Mouse (Mus musculus): ENCODE results near the gene Ephx4. TPM values are rescaled to one million over a fixed set of nuclear protein-coding genes. Genes with fewer than 3 reads are reported as not detected.

Gene Ephx4
- total RNA-seq, 2 experiments from 2014 or later: 0.67 to 0.99 TPM

DNA sequence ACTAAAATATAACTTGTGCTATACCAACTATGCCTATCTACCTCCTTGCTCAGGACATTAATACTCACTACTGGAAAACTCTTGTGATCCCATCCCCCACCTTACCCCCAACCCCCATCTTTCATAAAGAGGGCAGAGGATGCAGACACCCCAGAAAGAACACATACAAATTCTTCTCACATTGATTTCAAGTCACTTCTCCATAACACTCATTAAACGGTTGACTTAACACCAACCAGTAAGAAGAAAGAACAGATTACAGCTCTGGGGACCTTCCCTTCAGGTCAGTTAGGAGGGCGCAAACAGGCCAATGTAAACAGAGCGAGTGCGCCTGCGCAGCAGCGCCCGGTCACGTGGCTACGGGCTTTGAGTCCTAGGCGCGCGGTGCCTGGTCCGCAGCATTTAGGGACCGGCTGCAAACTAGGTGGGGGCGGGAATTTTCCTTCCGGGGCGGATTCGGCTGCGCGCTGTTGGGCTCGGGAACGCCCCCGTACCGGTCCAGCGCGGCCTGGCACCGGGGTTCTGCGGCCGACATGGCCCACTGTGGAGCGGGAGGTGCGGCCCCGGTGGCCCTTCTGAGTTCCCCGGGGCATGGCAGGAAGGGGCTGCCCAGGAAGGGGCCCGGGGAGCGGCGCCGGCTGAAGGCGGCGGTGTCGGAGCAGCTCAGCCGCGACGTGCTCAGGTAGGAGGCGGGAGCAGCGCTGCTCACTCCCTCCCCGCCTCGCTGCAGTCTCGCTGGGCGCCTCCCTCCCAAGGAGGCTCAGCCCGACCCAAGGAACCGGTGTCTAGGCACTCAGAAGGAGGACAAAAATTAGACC is 35.1 kb downstream of the Ephx4 start, which contains the start of gene Btbd8:
Btbd8 (plus strand) TSS at position 534 of the 818 bp plus-strand sequence.
- peak within 1 kb of the TSS; percentile 97 for H3K27ac ChIP-seq
- peak within 1 kb of the TSS; percentile 95 for H3K4me3 ChIP-seq
- intact Hi-C loops (cut with DNase I): loop anchor here (10.0 kb wide), 1 partner anchor 157 kb away; the partner anchor contains the start of genes Glmn and Rpap2
- peak; percentile 97 for DNase-seq
- TF ChIP-seq CTCF (IDR thresholded peaks at IDR 0.05): no peak

DNA sequence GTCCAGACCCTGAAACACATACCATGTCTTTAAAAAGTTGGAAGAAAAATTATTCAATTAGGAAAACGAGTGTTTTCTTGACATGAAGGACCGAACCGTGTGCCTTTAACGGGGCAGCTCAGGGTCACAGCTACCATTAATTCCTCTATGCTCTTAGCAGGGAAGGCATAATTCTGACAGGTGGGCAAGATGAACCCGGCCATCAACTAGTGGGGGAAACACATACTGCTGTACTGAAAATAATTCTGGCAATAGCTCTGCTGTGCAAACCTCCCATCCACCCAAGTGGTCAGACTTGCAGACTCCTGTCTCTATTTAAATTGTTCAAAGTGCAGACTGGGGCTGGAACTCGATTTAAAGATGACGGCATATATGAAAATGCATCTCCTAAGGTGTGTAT is 35.8 kb downstream of the Ephx4 start:
- DNase-seq: no peak
- intact Hi-C loops (cut with DNase I): loop anchor here (10.0 kb wide), 1 partner anchor 156 kb away; the partner anchor contains the start of genes Glmn and Rpap2
- peak overlapping the region; percentile 97 for H3K27ac ChIP-seq
- no peak for TF ChIP-seq CTCF (IDR thresholded peaks at IDR 0.05)
- peak overlapping the region; percentile 95 for H3K4me3 ChIP-seq

DNA sequence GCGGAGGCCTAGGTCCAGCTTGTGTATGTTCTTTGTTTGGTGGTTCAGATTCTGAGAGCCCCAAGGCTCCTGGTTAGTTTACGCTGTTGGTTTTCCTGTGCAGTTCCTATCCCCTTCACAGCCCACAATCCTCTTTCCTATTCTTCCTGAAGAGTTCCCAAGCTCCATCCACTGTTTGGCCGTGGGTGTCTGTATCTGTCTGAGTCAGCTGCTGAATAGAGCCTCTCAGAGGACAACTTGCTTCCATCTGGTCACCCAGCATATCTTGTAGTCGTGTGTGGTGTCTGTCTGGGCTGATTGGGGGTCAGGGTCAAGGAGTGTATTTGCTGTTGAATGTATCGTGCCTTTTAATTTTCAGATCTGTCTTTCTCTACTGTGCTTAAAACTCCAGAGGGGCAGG is 39.3 kb downstream of the Ephx4 start:
- no peak overlapping the region for H3K27ac ChIP-seq
- DNase-seq: no peak
- no peak overlapping the region for H3K4me3 ChIP-seq
- intact Hi-C loops (cut with DNase I): no loop called here
- TF ChIP-seq CTCF (IDR thresholded peaks at IDR 0.05): no peak

DNA sequence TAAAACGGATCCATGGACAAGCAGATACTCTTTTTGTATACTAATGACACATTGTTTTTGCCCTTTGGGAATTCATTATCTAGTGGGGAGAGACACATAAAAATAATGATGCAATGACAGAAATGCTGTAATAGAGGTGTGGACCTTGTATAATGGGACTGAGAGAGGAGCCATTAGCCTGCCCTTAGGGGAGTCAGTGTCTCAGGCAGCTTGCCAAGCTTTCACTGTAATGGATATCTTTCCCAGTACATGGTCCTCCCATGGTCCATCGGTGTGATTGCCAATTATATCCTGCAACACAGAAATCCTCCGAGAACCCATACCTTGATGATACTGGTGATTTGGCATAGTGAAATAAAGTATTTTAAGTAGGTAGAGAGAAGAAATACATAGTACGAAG is 41.7 kb downstream of the Ephx4 start:
- peak; percentile 27 for DNase-seq
- no peak overlapping the region for H3K27ac ChIP-seq
- TF ChIP-seq CTCF (IDR thresholded peaks at IDR 0.05): no peak
- intact Hi-C loops (cut with DNase I): no loop called here
- H3K4me3 ChIP-seq: no peak overlapping the region

DNA sequence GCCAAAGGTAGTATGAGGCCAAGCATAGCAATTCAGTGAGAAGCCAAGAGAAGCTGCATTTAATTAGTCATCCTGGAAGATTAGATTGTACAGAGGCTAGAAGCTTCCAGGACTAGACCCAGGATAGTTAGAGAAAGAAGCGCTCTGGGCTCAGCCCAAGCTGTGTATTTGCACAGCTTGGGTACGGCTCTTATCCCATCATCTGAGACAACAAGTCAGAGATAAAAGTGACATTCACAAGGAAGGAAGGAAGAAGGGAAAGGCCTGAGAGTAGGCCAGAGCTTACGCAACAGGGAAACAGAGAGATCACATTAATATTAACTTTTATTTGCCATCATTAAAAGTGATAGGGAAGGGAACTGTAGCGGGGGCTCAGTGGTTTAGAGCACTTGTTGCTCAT is 45.4 kb downstream of the Ephx4 start:
- H3K27ac ChIP-seq: no peak overlapping the region
- intact Hi-C loops (cut with DNase I): no loop called here
- no peak overlapping the region for H3K4me3 ChIP-seq
- TF ChIP-seq CTCF (IDR thresholded peaks at IDR 0.05): no peak
- DNase-seq: no peak

DNA sequence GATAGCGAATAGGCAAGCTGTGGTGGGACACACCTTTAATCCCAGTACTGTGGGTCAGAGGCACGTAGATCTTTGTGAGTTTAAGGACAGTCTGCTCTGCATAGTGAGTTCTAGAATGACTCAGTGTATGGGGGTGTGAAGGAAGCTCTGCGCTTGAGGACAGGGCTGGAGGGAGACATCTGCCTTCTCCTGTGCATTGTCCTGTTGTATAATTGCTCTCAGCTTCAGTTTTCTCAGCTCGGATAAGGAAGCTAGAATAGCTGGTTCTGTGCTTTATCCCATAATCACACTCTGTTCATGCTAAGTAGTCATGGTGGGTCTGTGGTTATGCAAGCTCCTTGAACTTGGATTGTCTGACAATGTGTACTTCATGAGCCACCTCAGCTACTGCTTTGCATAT is 46.2 kb downstream of the Ephx4 start:
- TF ChIP-seq CTCF (IDR thresholded peaks at IDR 0.05): no peak
- no peak overlapping the region for H3K27ac ChIP-seq
- intact Hi-C loops (cut with DNase I): no loop called here

DNA sequence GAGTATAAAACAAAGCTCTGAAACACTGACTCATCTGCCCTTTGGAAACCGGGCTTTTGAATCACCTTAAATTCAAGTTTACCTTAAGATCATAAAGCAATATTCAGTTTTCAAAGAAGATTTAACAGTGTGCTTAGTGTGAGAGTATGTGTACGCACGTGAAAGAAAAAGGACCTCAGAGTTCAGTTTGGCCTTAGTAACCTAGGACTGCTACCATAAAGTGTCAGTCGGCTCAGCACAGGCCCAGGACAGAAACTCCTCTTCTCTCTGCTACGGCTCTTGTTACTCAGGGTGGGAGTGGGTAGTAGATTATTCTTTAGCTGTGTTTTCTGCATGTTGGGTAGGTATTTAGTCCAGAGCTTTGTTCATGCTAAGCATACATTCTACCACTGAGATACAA is 47.1 kb downstream of the Ephx4 start:
- TF ChIP-seq CTCF (IDR thresholded peaks at IDR 0.05): no peak
- no peak overlapping the region for H3K4me3 ChIP-seq
- no peak for DNase-seq
- no peak overlapping the region for H3K27ac ChIP-seq
- intact Hi-C loops (cut with DNase I): no loop called here

More for the DNA sequence above, 46.2 kb downstream of the Ephx4 start:
- H3K4me3 ChIP-seq: no peak overlapping the region
- DNase-seq: no peak

DNA sequence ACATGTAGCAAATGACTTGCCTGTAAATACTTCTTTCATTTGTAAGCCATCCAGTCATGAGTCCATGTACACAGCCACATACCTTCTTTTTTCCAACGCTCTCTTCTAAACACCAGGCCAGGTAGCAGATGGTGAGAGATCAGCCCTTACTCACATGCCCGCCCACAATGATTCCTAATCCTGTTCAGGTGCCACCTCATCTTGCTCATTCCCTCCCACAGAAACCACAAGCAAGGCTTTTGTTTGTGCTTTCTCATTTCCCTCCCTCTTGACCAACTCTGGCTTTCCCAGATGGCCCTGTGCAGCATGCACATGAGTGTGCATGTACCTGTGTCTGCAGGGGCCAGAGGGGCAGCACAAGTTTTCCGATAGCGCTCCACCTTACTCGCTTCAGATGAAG is 47.8 kb downstream of the Ephx4 start:
- no peak overlapping the region for H3K27ac ChIP-seq
- intact Hi-C loops (cut with DNase I): no loop called here
- DNase-seq: no peak
- no peak for TF ChIP-seq CTCF (IDR thresholded peaks at IDR 0.05)
- H3K4me3 ChIP-seq: no peak overlapping the region

DNA sequence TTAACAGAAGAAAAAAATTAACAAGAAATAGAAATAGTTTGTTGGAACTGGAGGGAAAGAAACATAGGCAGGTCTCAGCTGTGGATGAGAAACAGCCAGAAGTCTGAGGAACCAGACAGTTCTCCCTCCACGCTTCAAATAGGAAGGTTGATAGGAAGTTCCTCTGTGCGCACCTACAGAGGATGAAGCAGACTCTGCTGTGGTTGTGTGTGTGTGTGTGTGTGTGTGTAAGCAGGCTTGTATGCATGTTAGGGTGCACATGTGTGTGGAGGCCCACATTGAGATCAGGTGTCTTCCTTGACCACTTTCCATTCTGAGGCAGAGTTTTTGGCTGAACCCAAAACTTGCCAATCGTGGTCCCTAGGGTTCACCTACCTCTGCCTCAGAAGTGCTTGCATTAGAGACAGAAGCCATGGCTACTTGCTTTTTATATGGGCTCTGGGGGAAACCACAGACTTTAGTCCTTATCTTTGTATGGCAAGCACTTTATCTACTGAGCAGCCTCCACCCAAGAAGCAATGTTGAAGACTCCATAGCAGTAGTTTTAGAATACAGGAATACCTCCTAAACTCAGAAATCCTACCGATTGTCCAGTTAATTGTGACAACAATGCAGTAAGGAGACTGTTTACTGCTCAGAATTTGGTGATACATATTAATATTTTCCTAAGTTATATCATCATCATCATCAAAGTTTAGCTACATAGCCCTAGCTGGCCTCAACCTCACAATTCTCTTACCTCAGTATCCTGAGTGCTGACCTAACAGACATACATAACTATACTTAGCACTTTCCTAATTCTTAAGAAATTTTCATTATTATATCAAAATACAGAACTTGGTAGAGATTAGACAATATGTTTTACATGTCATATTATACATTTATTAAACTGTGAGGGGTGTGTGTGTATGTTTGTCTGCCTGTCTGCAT is 59.9 kb downstream of the Ephx4 start:
- intact Hi-C loops (cut with DNase I): no loop called here
- no peak overlapping the region for H3K27ac ChIP-seq
- no peak for DNase-seq
- no peak for TF ChIP-seq CTCF (IDR thresholded peaks at IDR 0.05)
- H3K4me3 ChIP-seq: no peak overlapping the region

DNA sequence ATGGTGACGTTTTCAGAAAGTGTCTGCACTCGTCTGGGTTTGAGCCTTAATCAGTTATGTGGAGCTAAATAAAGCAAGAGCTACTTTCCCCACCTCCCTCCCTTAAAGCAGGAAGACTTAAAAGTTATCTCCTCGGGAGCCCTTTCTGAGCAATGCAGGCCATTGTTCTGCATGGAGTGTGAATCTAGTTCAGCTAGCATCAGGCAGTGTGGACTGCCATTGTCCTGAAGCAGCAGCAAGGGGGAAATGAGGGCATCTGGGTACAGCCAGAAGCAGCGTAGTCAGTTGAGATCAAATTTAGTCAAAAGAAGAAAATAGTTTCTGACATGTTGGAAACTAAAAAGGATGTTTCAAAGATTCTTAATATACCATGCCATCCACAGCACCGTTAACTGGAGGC is 64.0 kb downstream of the Ephx4 start:
- intact Hi-C loops (cut with DNase I): no loop called here
- TF ChIP-seq CTCF (IDR thresholded peaks at IDR 0.05): no peak
- no peak overlapping the region for H3K27ac ChIP-seq
- no peak for DNase-seq
- no peak overlapping the region for H3K4me3 ChIP-seq

DNA sequence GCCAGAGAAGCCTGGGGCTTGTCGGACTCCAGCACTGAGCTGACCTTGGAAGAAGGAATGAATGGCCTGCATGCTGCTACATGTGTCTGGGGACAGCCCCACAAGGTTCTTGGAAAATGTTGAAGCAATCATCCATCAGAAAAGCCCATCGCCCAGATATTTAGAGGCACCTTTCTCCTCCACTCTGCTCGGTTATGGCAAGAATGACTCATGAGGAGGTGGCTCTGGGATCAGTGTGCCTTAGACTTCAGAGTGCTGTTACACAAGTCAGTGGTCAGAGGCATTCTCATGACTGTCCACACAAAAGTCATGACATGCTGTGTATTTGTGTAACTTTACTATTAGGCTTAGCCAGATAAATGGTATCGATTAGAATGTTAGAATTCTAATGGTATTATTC is 64.6 kb downstream of the Ephx4 start:
- intact Hi-C loops (cut with DNase I): no loop called here
- Histone ChIP-seq H3K4me3 (no peak overlapping the region), H3K27ac (no peak overlapping the region)
- TF ChIP-seq CTCF (IDR thresholded peaks at IDR 0.05): no peak
- DNase-seq: no peak

DNA sequence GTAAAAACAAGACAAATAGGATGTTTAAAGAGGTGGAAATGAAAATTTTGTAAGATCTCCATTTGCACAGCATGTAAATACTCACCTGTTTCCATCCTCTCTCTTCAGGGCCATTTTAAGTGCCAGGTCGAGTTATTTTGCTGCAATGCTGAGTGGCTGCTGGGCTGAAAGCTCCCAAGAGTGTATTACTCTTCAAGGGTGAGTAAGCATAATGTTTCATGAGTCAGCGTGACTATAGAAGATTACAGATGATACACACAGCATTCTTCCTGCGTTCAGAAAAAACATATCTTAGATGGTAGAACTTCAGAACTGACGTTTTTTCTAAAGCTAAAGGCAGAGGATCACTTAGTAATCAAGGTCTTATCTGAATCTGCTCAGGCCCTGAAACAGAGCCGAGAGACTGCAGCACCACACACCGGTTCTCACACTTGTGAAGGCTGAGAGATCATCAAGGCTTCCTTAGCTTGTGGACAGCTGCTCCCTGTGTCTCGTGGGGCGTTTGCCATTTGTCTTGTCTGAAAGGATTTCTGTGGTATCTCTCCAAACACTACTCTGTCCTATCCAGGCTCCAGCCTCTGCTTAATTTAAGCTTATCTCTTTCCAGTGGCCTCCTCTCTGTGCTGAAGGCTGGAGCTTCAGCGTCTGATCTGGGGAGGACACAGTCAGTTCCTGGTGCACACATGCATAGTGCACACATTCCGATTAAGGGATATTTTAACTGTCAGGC is 68.2 kb downstream of the Ephx4 start:
- DNase-seq: no peak
- intact Hi-C loops (cut with DNase I): no loop called here
- H3K27ac ChIP-seq: no peak overlapping the region
- no peak overlapping the region for H3K4me3 ChIP-seq
- TF ChIP-seq CTCF (IDR thresholded peaks at IDR 0.05): no peak

Other genes with a start within 250 kb of the Ephx4 start
- gene Tgfbr3, start 113.1 kb upstream of the Ephx4 start, total RNA-seq (2021): 10 to 100 TPM; 20.5 to 22.9 TPM
- gene Brdt, start 71.6 kb upstream of the Ephx4 start, total RNA-seq (2021): 1 to 10 TPM; 2.1 to 2.3 TPM
- gene Lpcat2b, start 28.8 kb downstream of the Ephx4 start, total RNA-seq (2021): not detected
- gene Btbd8, start 35.3 kb downstream of the Ephx4 start, total RNA-seq (2021): 1 to 10 TPM; 5.5 to 8.5 TPM
- gene Gm42669, start 104.9 kb downstream of the Ephx4 start, total RNA-seq (2021): under 1 TPM in 1 of 2 experiments, not detected in 1; 0.08 TPM
- gene 1700028K03Rik, start 132.0 kb downstream of the Ephx4 start, total RNA-seq (2021): under 1 TPM in 1 of 2 experiments, not detected in 1; 0.11 TPM
- 10 to 100 TPM; 13.5 to 13.9 TPM for gene Rpap2, start 194.6 kb downstream of the Ephx4 start, total RNA-seq (2021)
- gene Glmn, start 195.2 kb downstream of the Ephx4 start, total RNA-seq (2021): 1 to 10 TPM; 4.4 to 6.2 TPM